ENCODE assay signal across 9 mouse cellular contexts in genomic region chr1:158653808-158654520, GRCm38 (mm10).
DNase-seq lines count a peak whose midpoint lies in the region; ATAC-seq and TF ChIP-seq lines count a peak whose summit lies in the region.
"Had no signal": no experiment of that assay in that cellular context is flagged by ENCODE, and none has a peak within 500 bp of the region (broad histone marks: within the 10 kb centered on the region; RNA-seq: fewer than 3 reads in every experiment).

No protein-coding gene starts in this region.

- H3K4me1 ChIP-seq in embryonic fibroblast, embryonic 13.5 days (ENCODE audit: control insufficient read depth, insufficient read depth, low read length): no peaks in the 10 kb centered on the region
- no peaks in the 10 kb centered on the region for H3K4me1 ChIP-seq in intestine, postnatal 0 days (replicated peaks; ENCODE audit: control insufficient read depth, insufficient read depth, low read length)
- no peaks in the 10 kb centered on the region for H3K4me1 ChIP-seq in liver, postnatal 0 days (ENCODE audit: insufficient read depth)

- H3K27ac ChIP-seq in embryonic fibroblast, embryonic 13.5 days (ENCODE audit: insufficient read depth, low read length): no peak overlapping the region
- no peak overlapping the region for H3K27ac ChIP-seq in intestine, postnatal 0 days (ENCODE audit: low read depth, low read length)
- H3K27ac ChIP-seq in liver, postnatal 0 days (ENCODE audit: low read depth): no peak overlapping the region

- no peak overlapping the region for H3K4me2 ChIP-seq in intestine, postnatal 0 days (replicated peaks; ENCODE audit: low read depth)
- no peak overlapping the region for H3K4me2 ChIP-seq in liver, postnatal 0 days (ENCODE audit: low read depth, low read length)

- WGBS in intestine, postnatal 0 days: 29% methylated on average over 4 of the region's 4 CpGs
- 24% methylated on average over 4 of the region's 4 CpGs for WGBS in liver, postnatal 0 days (ENCODE audit: insufficient replicate concordance)

- no peaks in the 10 kb centered on the region for H3K9me3 ChIP-seq in intestine, postnatal 0 days (ENCODE audit: control insufficient read depth)
- H3K9me3 ChIP-seq in liver, postnatal 0 days (ENCODE audit: low read length): no peaks in the 10 kb centered on the region

- H3K36me3 ChIP-seq in intestine, postnatal 0 days (ENCODE audit: control insufficient read depth, insufficient read depth): no peaks in the 10 kb centered on the region
- no peaks in the 10 kb centered on the region for H3K36me3 ChIP-seq in liver, postnatal 0 days (replicated peaks; ENCODE audit: insufficient read depth, low read length)

- no peaks in the 10 kb centered on the region for H3K27me3 ChIP-seq in intestine, postnatal 0 days (replicated peaks; ENCODE audit: control insufficient read depth, insufficient read depth, low read length)
- H3K27me3 ChIP-seq in liver, postnatal 0 days (ENCODE audit: insufficient read depth, low read length): no peaks in the 10 kb centered on the region

- ATAC-seq in intestine, postnatal 0 days: 0 out of 2 replicates have a peak, but pooled peaks have one; percentile 49
- ATAC-seq in liver, postnatal 0 days: 0 out of 2 replicates have a peak, but pooled peaks have one; percentile 38

- no peak for TF ChIP-seq POLR2A in embryonic fibroblast, embryonic 13.5 days (IDR thresholded peaks at IDR 0.05; ENCODE audit: low read depth, low read length)

- H3K9ac ChIP-seq in intestine, postnatal 0 days (ENCODE audit: low read depth, low read length): no peak overlapping the region
- no peak overlapping the region for H3K9ac ChIP-seq in liver, postnatal 0 days (replicated peaks)

- DNase-seq in thymus, postnatal 14 days: peak; percentile 3
- no peak for DNase-seq in thymus, postnatal 36 days
- peak; percentile 26 for DNase-seq in brain, embryonic 18.5 days (ENCODE audit: low read depth, low spot score)
- peak; percentile 15 for DNase-seq in liver, postnatal 0 days
- DNase-seq in skeletal muscle tissue, adult 2 months (ENCODE audit: low read depth, low spot score): peak; percentile 10
- DNase-seq in thymus, postnatal 25 days: no peak

- no peak overlapping the region for H3K4me3 ChIP-seq in embryonic fibroblast, embryonic 13.5 days (ENCODE audit: insufficient read depth, low read length)
- no peak overlapping the region for H3K4me3 ChIP-seq in intestine, postnatal 0 days (ENCODE audit: low read depth, low read length)
- no peak overlapping the region for H3K4me3 ChIP-seq in liver, postnatal 0 days (ENCODE audit: low read depth, low read length)
- H3K4me3 ChIP-seq: myocyte had no signal

- no peak for TF ChIP-seq EP300 in liver, postnatal 0 days (IDR thresholded peaks at IDR 0.05; ENCODE audit: low read depth)

- TF ChIP-seq CTCF in embryonic fibroblast, embryonic 13.5 days (IDR thresholded peaks at IDR 0.05; ENCODE audit: borderline replicate concordance, insufficient read depth, low read length): 0 out of 2 replicates have a peak, but pooled peaks have one; percentile 3
- TF ChIP-seq CTCF in intestine, postnatal 0 days (IDR thresholded peaks at IDR 0.05; ENCODE audit: low read depth): peak; percentile 69
- TF ChIP-seq CTCF in liver, postnatal 0 days (IDR thresholded peaks at IDR 0.05; ENCODE audit: low read depth): peak; percentile 56

Comparison
In these comparisons a context has a peak if more than half of its experiments do, and no peak if none do; other contexts are left out.
1. DNase-seq: peak in thymus, postnatal 14 days (single experiment), brain, embryonic 18.5 days (single experiment), liver, postnatal 0 days (single experiment) and skeletal muscle tissue, adult 2 months (single experiment); none in thymus, postnatal 36 days (0 of 2) and thymus, postnatal 25 days (single experiment).
2. CTCF ChIP-seq: peak in every context shown above with its lines; median percentile 69 in intestine, postnatal 0 days; 56 in liver, postnatal 0 days; 3 in embryonic fibroblast, embryonic 13.5 days.